Mouse (Mus musculus) neural tube, embryonic 14.5 days (tissue): ENCODE data around the gene Vmn1r126. TPM values are rescaled to one million over a fixed set of nuclear protein-coding genes. Genes with fewer than 3 reads are reported as not detected.
"Not testable (repeated sequence)": the region's sequence is repeated elsewhere in the genome, so short reads cannot be mapped to it uniquely, and the experiment has no call there.

Source experiments
- ATAC-seq: fragments of 200-750 bp; cut with Nextera tagmentation; 2 replicates; pipeline ENCODE4 v1.8.0; 2017; ENCODE audit warnings: low read depth, mild to moderate bottlenecking, moderate TSS enrichment, moderate library complexity
- H3K27ac ChIP-seq: fragments of 300-500 bp; sonication (generic); 2 replicates; pipeline ENCODE4 v1.5.1; 2014; ENCODE audit warnings: low read depth, mild to moderate bottlenecking, control low read depth, low read length, moderate library complexity, mixed read lengths
- H3K27me3 ChIP-seq: fragments of 300-500 bp; sonication (generic); 2 replicates; pipeline ENCODE4 v1.6.1; 2014; ENCODE audit warnings: low read length; ENCODE audit not compliant: control insufficient read depth, insufficient read depth
- H3K36me3 ChIP-seq: fragments of 300-500 bp; sonication (generic); 2 replicates; pipeline ENCODE4 v1.6.1; 2014; ENCODE audit warnings: low read length, mixed read lengths; ENCODE audit not compliant: control insufficient read depth, insufficient read depth
- H3K4me1 ChIP-seq: fragments of 300-500 bp; sonication (generic); 2 replicates; pipeline ENCODE4 v1.6.1; 2014; ENCODE audit warnings: low read length; ENCODE audit not compliant: control insufficient read depth, insufficient read depth
- H3K4me2 ChIP-seq: fragments of 300-500 bp; sonication (generic); 2 replicates; pipeline ENCODE4 v1.6.1; 2014; ENCODE audit warnings: mild to moderate bottlenecking, low read depth, low read length, control low read depth
- H3K4me3 ChIP-seq: fragments of 300-500 bp; sonication (generic); 2 replicates; pipeline ENCODE4 v1.5.1; 2014; ENCODE audit warnings: low read depth, low read length, control low read depth, mixed read lengths
- H3K9ac ChIP-seq: fragments of 300-500 bp; sonication (generic); replicated peaks from 2 replicates; pipeline ENCODE4 v1.6.1; 2014; ENCODE audit warnings: low read depth, mild to moderate bottlenecking, control low read depth, low read length, mixed read lengths
- H3K9me3 ChIP-seq: fragments of 300-500 bp; sonication (generic); 2 replicates; pipeline ENCODE4 v1.6.1; 2016; ENCODE audit warnings: low read length; ENCODE audit not compliant: control insufficient read depth
- WGBS: fragments of 180-500 bp; shearing (Covaris S2); extraction: QIAGEN DNeasy Blood & Tissue Kit; methylation state at CpG from one replicate; pipeline ENCODE4 v1.1.7; 2014; 5-methylcytosine and 5-hydroxymethylcytosine counted together
- polyA plus RNA-seq: library from polyadenylated mRNA; unstranded; fragments of >200 nt; fragmentation: Nextera tagmentation; extraction: Ambion mirVana; gene quantifications from 2 replicates; pipeline ENCODE4 v1.2.1, GENCODE M21; 2014

Gene Vmn1r126
- polyA plus RNA-seq = not detected in 2 replicates

GRCm38 (mm10) chr7:21301367-21301766, at the start of gene Vmn1r126:
TSS of gene Vmn1r126 (minus strand) at chr7:21301467.
- not testable (repeated sequence) for H3K27me3 ChIP-seq, H3K4me3 ChIP-seq, H3K27ac ChIP-seq, ATAC-seq, H3K4me2 ChIP-seq, H3K9me3 ChIP-seq, H3K9ac ChIP-seq, H3K36me3 ChIP-seq, H3K4me1 ChIP-seq
- no CpG with 5 or more reads among the region's 5 CpGs for WGBS

- not testable (repeated sequence) for H3K4me3 ChIP-seq, H3K27me3 ChIP-seq, H3K36me3 ChIP-seq, H3K4me2 ChIP-seq, H3K9ac ChIP-seq, H3K4me1 ChIP-seq, H3K27ac ChIP-seq, H3K9me3 ChIP-seq, ATAC-seq
- 75% methylated on average over 1 of the region's 1 CpGs for WGBS
Observed at GRCm38 (mm10) chr7:21349073-21349472, 47.8 kb upstream of the Vmn1r126 start, which contains the start of gene Vmn1r128. TSS of gene Vmn1r128 (plus strand) at chr7:21349373.

GRCm38 (mm10) chr7:21319761-21320160, 18.5 kb upstream of the Vmn1r126 start, which contains the start of gene Vmn1r127:
TSS of gene Vmn1r127 (minus strand) at chr7:21319861.
- H3K27me3 ChIP-seq, ATAC-seq, H3K36me3 ChIP-seq, H3K9me3 ChIP-seq, H3K4me2 ChIP-seq, H3K4me1 ChIP-seq, H3K27ac ChIP-seq, H3K9ac ChIP-seq, H3K4me3 ChIP-seq: not testable (repeated sequence)
- WGBS = no CpG with 5 or more reads among the region's 3 CpGs

GRCm38 (mm10) chr7:21271879-21272278, 29.4 kb downstream of the Vmn1r126 start, which contains the start of gene Vmn1r125:
TSS of gene Vmn1r125 (plus strand) at chr7:21272179.
- H3K4me3 ChIP-seq, H3K27me3 ChIP-seq, H3K4me1 ChIP-seq, H3K27ac ChIP-seq, H3K36me3 ChIP-seq, ATAC-seq, H3K4me2 ChIP-seq, H3K9me3 ChIP-seq, H3K9ac ChIP-seq: not testable (repeated sequence)
- 77% methylated on average over 3 of the region's 3 CpGs for WGBS

- not testable (repeated sequence) for H3K9me3 ChIP-seq, H3K4me2 ChIP-seq, H3K4me3 ChIP-seq, H3K27ac ChIP-seq, H3K27me3 ChIP-seq, H3K9ac ChIP-seq, H3K4me1 ChIP-seq, H3K36me3 ChIP-seq, ATAC-seq
- WGBS = 74% methylated on average over 4 of the region's 4 CpGs
Observed at GRCm38 (mm10) chr7:21260517-21260916, 40.8 kb downstream of the Vmn1r126 start, which contains the start of gene Vmn1r124. TSS of gene Vmn1r124 (minus strand) at chr7:21260617.

Other genes with a start within 250 kb of the Vmn1r126 start
- gene Vmn1r120, start 247.7 kb downstream of the Vmn1r126 start, polyA plus RNA-seq = not detected in 2 replicates
- gene Vmn1r121, start 203.0 kb downstream of the Vmn1r126 start, polyA plus RNA-seq = not detected in 2 replicates
- not detected in 2 replicates for gene Vmn1r122, start 167.3 kb downstream of the Vmn1r126 start, polyA plus RNA-seq
- not detected in 2 replicates for gene Vmn1r123, start 139.3 kb downstream of the Vmn1r126 start, polyA plus RNA-seq
- not detected in 2 replicates for gene Gm5157, start 111.0 kb downstream of the Vmn1r126 start, polyA plus RNA-seq
- gene Vmn1r124, start 40.9 kb downstream of the Vmn1r126 start, polyA plus RNA-seq = not detected in 2 replicates
- gene Vmn1r125, start 29.3 kb downstream of the Vmn1r126 start, polyA plus RNA-seq = not detected in 2 replicates
- not detected in 2 replicates for gene Vmn1r127, start 18.4 kb upstream of the Vmn1r126 start, polyA plus RNA-seq
- gene Vmn1r128, start 47.9 kb upstream of the Vmn1r126 start, polyA plus RNA-seq = not detected in 2 replicates
- gene Vmn1r129, start 59.8 kb upstream of the Vmn1r126 start, polyA plus RNA-seq = not detected in 2 replicates
- gene Gm6882, start 131.3 kb upstream of the Vmn1r126 start, polyA plus RNA-seq = not detected in 2 replicates
- not detected in 2 replicates for gene Vmn1r130, start 210.3 kb upstream of the Vmn1r126 start, polyA plus RNA-seq
- gene Vmn1r131, start 244.6 kb upstream of the Vmn1r126 start, polyA plus RNA-seq = not detected in 2 replicates